Mouse (Mus musculus): Measurements from ENCODE around the gene Actrt3. TPM values are rescaled to one million over a fixed set of nuclear protein-coding genes. Genes with fewer than 3 reads are reported as not detected.

The Actrt3 gene
- polyA plus RNA-seq (2015; fragmentation: Nextera tagmentation; extraction: Ambion mirVana): not detected in 2 replicates

DNA sequence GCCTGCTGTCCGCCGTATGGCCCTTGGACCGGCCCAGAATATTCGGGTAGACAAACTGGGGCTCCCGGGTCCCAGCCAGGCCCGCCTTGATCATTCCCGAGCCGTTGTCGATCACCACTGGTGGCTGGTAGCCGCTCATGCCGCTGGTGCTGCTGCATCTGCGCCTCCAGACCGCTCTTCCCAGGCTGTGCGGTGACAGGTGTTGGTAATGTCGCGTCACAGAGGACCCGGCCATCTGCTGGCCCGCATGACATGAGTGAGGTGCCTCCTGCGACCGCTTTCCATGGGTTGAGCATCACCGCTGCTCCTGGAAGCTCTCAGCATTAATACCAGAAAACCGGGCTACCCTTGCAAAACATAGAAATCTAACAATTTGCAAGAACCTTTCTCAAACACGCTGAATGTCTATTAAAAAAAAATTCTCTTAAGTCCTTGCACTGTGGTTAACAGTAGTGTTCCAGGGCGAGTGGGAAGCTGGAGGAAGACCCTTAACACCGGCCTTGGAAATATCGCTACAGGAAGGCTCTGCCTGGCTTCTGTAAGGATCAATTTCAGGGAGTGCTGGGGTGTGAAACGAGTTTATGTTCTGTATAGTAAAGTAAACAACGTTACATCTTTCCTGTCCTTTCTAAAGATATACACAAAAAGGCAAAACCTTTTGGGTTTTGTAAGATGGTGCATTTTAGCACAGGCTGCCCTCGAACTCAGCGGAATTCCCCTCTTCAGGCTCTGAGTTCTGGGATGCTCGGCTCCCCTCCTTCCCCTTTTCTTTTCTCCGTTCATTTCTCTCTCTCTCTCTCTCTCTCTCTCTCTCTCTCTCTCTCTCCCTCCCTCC lies at the start of gene Actrt3:
Gene Actrt3 (minus strand): TSS at position 229 of the 835 bp plus-strand sequence.

GRCm38 (mm10) chr3:30647440-30648090 lies 47.8 kb upstream of the Actrt3 start, which contains the start of gene Lrrc34:
Gene Lrrc34 (minus strand): TSS chr3:30647869.

GRCm38 (mm10) chr3:30644207-30644606 lies 44.5 kb upstream of the Actrt3 start, which contains the start of gene Lrriq4:
Gene Lrriq4 (plus strand): TSS chr3:30644507.

GRCm38 (mm10) chr3:30602065-30602739 lies 2.5 kb upstream of the Actrt3 start, which contains the start of gene Mynn:
Gene Mynn (plus strand): TSS chr3:30602065.

GRCm38 (mm10) chr3:30547908-30548307 lies 51.8 kb downstream of the Actrt3 start, which contains the start of gene Mecom:
Gene Mecom (minus strand): TSS chr3:30548008.

Other genes starting within 250 kb of the Actrt3 start
- gene Mecom, start 51.9 kb downstream of the Actrt3 start, polyA plus RNA-seq (2015; fragmentation: Nextera tagmentation; extraction: Ambion mirVana): 2.2 and 2.4 TPM in 2 replicates
- gene Mynn, start 2.1 kb upstream of the Actrt3 start, polyA plus RNA-seq (2015; fragmentation: Nextera tagmentation; extraction: Ambion mirVana): 14.1 and 14.5 TPM in 2 replicates
- not detected in 2 replicates for gene Lrriq4, start 44.6 kb upstream of the Actrt3 start, polyA plus RNA-seq (2015; fragmentation: Nextera tagmentation; extraction: Ambion mirVana)
- gene Lrrc34, start 47.9 kb upstream of the Actrt3 start, polyA plus RNA-seq (2015; fragmentation: Nextera tagmentation; extraction: Ambion mirVana): 0.20 and 0.33 TPM in 2 replicates
- not detected in 2 replicates for gene Lrrc31, start 99.9 kb upstream of the Actrt3 start, polyA plus RNA-seq (2015; fragmentation: Nextera tagmentation; extraction: Ambion mirVana)
- 0.04 and 0.07 TPM in 2 replicates for gene Samd7, start 146.4 kb upstream of the Actrt3 start, polyA plus RNA-seq (2015; fragmentation: Nextera tagmentation; extraction: Ambion mirVana)
- 96.5 and 100 TPM in 2 replicates for gene Sec62, start 192.9 kb upstream of the Actrt3 start, polyA plus RNA-seq (2015; fragmentation: Nextera tagmentation; extraction: Ambion mirVana)

All from spleen, postnatal 0 days (tissue).